Mouse (Mus musculus) G1E-ER4 (cell line): ENCODE data around the gene Mrpl53. TPM values are rescaled to one million over a fixed set of nuclear protein-coding genes. Genes with fewer than 3 reads are reported as not detected.

Experiments used
- GATA1 ChIP-seq: IDR thresholded peaks from one replicate; pipeline ENCODE4 v1.8.0; 2012; ENCODE audit warnings: low read length, inconsistent platforms
- polyA plus RNA-seq: library from polyadenylated mRNA; stranded (reverse); fragments of >175 nt; gene quantifications from 2 replicates; pipeline ENCODE4 v1.2.3, GENCODE M21; 2012

The Mrpl53 gene
- polyA plus RNA-seq, 1 experiment = 81.4 TPM

DNA sequence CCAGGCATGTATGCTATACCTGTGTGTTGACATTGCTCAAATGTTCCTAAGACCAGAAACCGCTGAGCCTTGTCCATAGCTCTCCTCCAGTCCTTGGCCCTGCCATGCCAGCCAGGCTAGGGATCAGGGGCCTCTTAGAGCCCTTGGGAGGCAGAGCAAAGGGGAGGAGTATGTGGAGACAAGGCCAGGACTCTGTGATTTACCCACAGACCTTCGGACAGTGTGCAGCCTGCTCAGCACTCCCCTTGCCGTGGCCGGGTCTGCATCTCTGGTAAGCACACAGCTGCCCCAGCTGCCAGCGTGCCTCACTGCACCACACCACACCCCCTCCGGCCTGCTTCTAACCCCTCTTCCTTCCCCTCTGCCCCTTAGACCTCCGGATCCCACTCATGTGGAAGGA, 38.4 kb downstream of the Mrpl53 start:
- no peak for TF ChIP-seq GATA1

DNA sequence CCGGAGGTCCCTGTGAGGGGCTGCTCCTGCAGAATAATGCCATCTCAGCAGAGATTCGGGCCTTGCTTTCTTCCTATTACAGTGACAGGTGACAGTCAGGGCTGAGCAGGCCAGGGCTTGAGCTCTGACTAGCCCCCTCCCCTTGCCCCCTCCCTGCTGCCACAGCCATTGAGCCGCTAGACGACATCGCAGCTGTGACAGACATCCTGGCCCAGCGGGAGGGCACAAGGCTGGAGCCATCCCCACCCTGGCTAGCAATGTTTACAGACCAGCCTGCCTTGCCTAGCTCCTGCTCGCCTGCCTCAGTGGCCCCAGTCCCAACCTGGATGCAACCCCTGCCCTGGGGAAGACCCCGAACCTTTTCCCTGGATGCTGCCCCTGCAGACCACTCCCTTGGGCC, 42.9 kb downstream of the Mrpl53 start:
- TF ChIP-seq GATA1 = no peak

DNA sequence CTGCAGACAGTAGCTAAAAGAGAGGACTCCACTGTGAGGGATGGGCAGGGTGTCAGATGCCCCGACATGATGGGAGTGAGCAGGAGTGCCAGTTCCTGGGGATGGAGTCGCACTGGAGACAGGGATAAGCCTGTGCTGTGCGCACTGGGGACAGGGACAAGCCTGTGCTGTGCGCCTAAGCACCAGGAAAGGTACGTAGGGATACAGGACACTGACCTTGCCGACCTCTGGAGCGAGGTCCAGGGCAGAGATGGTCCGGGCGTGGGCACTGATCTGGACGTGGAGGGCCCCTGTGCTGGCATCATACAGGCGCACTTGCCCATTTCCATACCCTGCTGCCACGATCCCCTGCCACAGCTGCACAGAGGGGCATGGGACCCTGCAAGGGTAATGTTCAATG, 44.2 kb downstream of the Mrpl53 start:
- TF ChIP-seq GATA1 = no peak

DNA sequence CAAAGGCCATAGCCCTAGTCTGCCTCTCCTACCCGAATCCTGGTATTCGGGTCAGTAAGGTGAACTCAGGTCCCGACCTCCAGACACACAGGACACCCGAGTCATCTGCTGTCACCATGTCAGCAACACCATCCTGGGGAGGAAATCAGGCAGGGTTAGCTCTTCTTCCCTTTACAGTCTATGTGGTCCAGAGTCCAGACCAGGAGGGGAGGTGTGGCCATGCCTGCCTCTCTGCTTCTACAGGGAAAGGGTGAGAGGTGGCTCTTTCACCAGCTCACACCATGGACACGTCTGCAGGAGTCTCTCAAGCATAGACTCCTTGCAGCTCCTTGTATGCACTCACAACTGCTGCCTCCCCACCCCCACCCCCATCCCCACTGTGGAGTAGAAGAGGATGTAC, 44.6 kb downstream of the Mrpl53 start:
- no peak for TF ChIP-seq GATA1

DNA sequence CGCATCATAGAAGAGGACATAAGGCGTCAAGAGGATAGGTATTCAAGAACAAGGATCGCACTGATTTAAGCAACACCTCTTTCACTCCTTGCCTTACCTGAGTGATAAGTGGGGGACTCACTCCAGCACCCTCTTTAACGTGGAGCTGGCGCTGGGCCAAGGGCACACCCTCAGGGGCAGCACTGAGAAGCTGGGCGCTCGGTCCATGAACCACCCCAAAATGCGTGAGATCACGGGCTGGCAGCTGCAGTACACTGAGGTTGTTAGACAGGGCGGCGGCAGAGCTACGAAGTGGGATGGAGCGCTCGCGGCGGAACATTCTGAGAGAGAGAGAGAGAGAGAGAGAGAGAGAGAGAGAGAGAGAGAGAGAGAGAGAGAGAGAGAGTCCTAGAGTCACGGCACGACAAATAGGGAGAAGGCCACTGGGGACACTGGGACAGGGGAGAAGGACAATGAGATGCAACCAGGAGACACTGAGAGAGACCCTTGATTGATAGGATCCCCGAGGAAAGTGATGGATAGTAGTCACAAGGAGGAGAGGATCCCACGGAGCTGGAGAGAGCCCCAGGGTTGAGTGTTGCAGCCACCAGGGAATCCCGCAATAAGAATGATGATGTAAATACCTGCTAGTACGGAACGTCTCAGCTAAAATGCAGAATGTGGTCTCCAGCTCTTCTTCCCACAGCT, 46.9 kb downstream of the Mrpl53 start:
- no peak for TF ChIP-seq GATA1

DNA sequence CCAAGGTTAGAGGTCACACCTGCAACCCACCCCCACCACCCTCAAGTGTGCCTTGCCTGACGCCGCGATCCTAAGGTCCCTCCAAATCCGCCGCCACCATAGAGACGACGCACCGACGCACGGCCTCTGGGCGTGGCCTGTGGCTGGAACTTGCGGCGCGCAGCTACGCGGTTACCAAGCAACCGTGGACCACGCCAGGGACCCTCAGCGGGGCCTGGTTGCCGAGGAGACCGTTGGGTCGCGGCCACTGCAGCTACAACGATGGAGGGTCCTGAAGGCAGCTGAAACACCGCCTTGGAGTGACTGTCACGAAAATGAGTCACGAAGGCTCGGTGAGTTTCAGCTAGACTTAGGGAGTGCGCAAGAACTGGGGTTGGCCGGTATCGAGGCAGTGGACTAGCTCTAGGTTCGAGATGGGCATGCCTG, 47.4 kb downstream of the Mrpl53 start, which contains the start of the genes Wdr54 and 1700003E16Rik:
TSS of gene Wdr54 (minus strand) at position 139 of the 426 bp plus-strand sequence.
TSS of gene 1700003E16Rik (plus strand) at position 146 of the 426 bp plus-strand sequence.
- no peak for TF ChIP-seq GATA1

Other genes starting within 250 kb of the Mrpl53 start
- not detected in 2 replicates for gene Sema4f, start 169.3 kb upstream of the Mrpl53 start, polyA plus RNA-seq
- gene M1ap, start 162.1 kb upstream of the Mrpl53 start, polyA plus RNA-seq = 2.1 and 3.4 TPM in 2 replicates
- 128 and 144 TPM in 2 replicates for gene Dok1, start 75.6 kb upstream of the Mrpl53 start, polyA plus RNA-seq
- gene Loxl3, start 74.9 kb upstream of the Mrpl53 start, polyA plus RNA-seq = 0.30 and 0.32 TPM in 2 replicates
- gene Aup1, start 54.5 kb upstream of the Mrpl53 start, polyA plus RNA-seq = 1,009 and 1,196 TPM in 2 replicates
- gene Htra2, start 53.8 kb upstream of the Mrpl53 start, polyA plus RNA-seq = 86.7 and 110 TPM in 2 replicates
- 0.85 and 1.5 TPM in 2 replicates for gene Dqx1, start 51.2 kb upstream of the Mrpl53 start, polyA plus RNA-seq
- gene Tlx2, start 38.7 kb upstream of the Mrpl53 start, polyA plus RNA-seq = not detected in 2 replicates
- 8.6 and 10.8 TPM in 2 replicates for gene Pcgf1, start 31.2 kb upstream of the Mrpl53 start, polyA plus RNA-seq
- 0.10 and 0.13 TPM in 2 replicates for gene Lbx2, start 22.7 kb upstream of the Mrpl53 start, polyA plus RNA-seq
- 12.9 and 13.9 TPM in 2 replicates for gene Ccdc142, start 7.4 kb upstream of the Mrpl53 start, polyA plus RNA-seq
- gene Gm42688, start 7.4 kb upstream of the Mrpl53 start, polyA plus RNA-seq = 5.2 and 7.2 TPM in 2 replicates
- 163 and 176 TPM in 2 replicates for gene Mogs, start 6.5 kb downstream of the Mrpl53 start, polyA plus RNA-seq
- 47.0 and 70.0 TPM in 2 replicates for gene Wbp1, start 12.5 kb downstream of the Mrpl53 start, polyA plus RNA-seq
- 158 and 217 TPM in 2 replicates for gene Ino80b, start 16.4 kb downstream of the Mrpl53 start, polyA plus RNA-seq
- gene Rtkn, start 26.4 kb downstream of the Mrpl53 start, polyA plus RNA-seq = 13.1 and 20.1 TPM in 2 replicates
- not detected in 2 replicates for gene Wdr54, start 47.4 kb downstream of the Mrpl53 start, polyA plus RNA-seq
- gene 1700003E16Rik, start 47.4 kb downstream of the Mrpl53 start, polyA plus RNA-seq = not detected in 2 replicates
- gene Dctn1, start 56.9 kb downstream of the Mrpl53 start, polyA plus RNA-seq = 307 and 323 TPM in 2 replicates
- gene Slc4a5, start 110.8 kb downstream of the Mrpl53 start, polyA plus RNA-seq = not detected in 2 replicates
- gene Mthfd2, start 216.9 kb downstream of the Mrpl53 start, polyA plus RNA-seq = 28.6 and 33.9 TPM in 2 replicates
- gene Mob1a, start 217.0 kb downstream of the Mrpl53 start, polyA plus RNA-seq = 121 and 167 TPM in 2 replicates
- 66.7 and 111 TPM in 2 replicates for gene Bola3, start 240.1 kb downstream of the Mrpl53 start, polyA plus RNA-seq